Mouse (Mus musculus) adrenal gland, adult 2 months (tissue): ENCODE results near the gene Zbtb4. TPM values are rescaled to one million over a fixed set of nuclear protein-coding genes. Genes with fewer than 3 reads are reported as not detected.

Experiments used
- DNase-seq: peaks from one replicate; pipeline ENCODE4 v3.0.0; 2021
- polyA plus RNA-seq: library from polyadenylated mRNA; depleted of rRNA; stranded (reverse); fragments of >200 nt; gene quantifications from 2 replicates; pipeline ENCODE4 v1.2.3, GENCODE M21; 2012
- total RNA-seq, 2 experiments: library from RNA; stranded (reverse); gene quantifications; 2 replicates each; pipeline ENCODE4 v1.2.3; 2021

The Zbtb4 gene
- total and polyA plus RNA-seq, 3 experiments, result 47.3 to 74.8 (median 73.6) TPM

- no peak for DNase-seq
These were observed 2.2 kb upstream of the Zbtb4 start for GRCm38 (mm10) chr11:69763551-69763950.

GRCm38 (mm10) chr11:69766126-69766609, 456 bp downstream of the Zbtb4 start:
- DNase-seq, result peak; percentile 88

DNA sequence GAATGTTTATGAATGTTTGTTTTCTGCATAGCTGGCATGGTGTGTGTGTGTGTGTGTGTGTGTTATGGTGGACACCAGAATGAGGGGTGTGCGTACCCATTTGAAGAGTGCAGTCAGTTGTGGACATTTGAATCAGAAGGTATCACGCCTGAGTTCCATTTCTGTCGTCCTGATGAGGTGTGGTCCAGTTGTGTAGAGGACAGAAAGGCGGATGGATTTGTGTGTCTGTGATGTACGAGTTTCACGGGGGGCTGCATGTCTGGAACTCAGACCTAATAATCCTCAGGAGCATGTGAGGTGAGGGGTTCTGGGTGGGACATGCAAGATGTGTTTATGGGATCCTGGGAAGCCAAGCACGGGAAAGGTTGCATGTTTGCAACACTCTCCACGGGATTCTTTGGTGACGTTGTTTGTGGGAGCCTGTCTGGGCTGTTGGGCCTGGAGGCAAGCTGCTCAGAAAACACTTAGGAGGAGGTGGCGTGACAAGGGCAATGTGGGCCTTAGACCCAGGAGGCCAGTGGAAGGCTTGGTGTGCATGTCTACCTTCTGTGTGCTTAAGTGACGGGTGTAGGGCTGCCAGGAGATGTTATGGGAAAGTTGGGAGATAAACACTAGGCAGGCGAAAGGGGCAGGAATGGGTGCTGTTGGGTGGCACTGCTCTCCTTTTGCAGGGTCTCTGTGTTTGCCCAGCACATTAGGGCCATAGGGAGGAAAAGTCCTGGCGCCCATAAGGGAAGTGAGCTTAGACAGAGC, 1.3 kb downstream of the Zbtb4 start:
- no peak for DNase-seq

GRCm38 (mm10) chr11:69767625-69767909, 1.9 kb downstream of the Zbtb4 start:
- DNase-seq, result no peak

GRCm38 (mm10) chr11:69774961-69775360, 9.2 kb downstream of the Zbtb4 start:
- DNase-seq, result no peak

DNA sequence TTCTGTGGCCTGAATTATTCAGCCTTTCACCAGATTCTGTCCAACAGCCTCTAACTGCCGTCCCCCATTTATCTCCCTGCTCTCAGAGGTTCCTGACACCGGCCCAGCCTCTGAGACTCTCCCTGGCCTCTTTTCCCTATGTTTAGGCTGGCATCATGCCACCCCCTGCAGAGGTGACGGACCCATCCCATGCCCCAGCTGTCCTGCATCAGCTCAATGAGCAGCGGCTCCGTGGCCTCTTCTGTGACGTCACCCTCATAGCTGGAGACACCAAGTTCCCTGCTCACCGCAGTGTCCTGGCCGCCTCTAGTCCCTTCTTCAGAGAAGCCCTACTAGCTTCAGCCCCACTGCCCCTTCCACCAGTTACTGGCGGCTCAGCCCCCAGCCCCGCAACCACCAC, 10.0 kb downstream of the Zbtb4 start:
- DNase-seq, result no peak

DNA sequence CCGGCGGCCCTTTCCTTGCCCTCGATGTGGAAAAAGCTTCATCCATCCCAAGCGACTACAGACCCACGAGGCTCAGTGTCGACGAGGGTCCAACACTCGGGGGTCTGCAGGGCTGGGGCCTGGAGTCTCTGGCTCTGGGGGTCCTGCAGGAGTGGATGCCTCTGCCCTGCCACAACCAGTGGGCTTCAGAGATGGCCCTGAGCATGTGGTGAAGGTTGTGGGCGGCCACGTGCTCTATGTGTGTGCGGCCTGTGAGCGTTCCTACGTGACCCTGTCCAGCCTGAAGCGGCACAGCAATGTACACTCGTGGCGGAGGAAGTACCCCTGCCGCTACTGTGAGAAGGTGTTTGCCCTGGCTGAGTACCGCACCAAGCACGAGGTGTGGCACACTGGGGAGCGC, 10.8 kb downstream of the Zbtb4 start:
- no peak for DNase-seq

DNA sequence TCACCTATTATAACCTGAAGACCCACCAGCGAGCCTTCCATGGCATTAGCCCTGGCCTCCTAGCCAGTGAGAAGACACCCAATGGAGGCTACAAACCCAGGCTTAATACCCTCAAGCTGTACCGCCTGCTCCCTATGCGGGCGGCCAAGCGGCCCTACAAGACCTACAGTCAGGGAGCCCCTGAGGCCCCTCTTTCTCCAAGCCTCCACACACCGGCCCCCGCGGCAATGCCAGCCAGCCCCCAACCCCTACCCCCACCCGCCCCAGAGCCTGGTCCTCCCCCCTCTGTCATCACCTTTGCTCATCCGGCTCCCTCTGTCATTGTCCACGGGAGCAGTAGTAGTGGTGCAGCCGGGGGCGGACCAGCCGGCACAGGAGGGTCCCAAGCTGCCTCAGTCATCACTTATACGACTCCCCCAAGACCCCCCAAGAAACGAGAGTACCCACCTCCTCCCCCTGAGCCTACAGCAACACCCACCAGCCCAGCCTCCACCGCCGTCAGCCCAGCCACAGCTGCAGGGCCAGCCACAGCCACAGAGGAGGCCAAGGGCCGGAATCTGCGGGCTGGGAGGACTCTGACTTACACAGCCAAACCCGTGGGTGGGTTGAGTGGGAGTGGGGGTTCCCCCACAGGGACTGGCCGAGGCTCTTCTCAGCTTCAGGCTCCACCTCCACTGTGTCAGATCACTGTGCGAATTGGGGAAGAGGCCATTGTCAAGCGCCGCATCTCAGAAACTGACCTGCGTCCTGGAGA, 12.0 kb downstream of the Zbtb4 start:
- DNase-seq, result no peak

GRCm38 (mm10) chr11:69778258-69778982, 12.7 kb downstream of the Zbtb4 start:
- DNase-seq, result no peak

- DNase-seq, result no peak
These were observed 13.3 kb downstream of the Zbtb4 start for GRCm38 (mm10) chr11:69778985-69779384.

- DNase-seq, result no peak
These were observed 16.1 kb downstream of the Zbtb4 start for GRCm38 (mm10) chr11:69781828-69782227.

- DNase-seq, result peak; percentile 61
These were observed 19.1 kb downstream of the Zbtb4 start for GRCm38 (mm10) chr11:69784793-69785272.

- DNase-seq, result no peak
These were observed 21.6 kb downstream of the Zbtb4 start for GRCm38 (mm10) chr11:69787306-69787705.

DNA sequence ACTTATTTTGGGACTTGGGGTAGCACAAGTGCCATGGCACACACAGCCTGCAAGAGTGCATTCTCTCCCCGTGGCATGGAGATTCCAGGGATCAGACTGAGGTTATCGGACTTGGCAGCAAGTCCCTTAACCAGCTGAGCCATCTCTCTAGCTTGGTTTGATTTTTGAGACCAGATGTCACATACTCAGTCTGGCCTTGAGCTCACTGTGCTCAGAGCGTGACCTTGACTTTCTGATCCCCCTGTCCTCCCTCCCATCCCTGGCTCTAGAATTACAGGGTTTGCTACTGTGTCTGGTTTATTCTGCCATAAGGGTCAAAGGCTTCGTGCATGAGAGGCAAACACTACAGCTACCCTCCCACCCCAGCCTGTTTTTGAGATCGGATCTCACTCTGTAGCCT, 23.7 kb downstream of the Zbtb4 start:
- DNase-seq, result peak; percentile 71

DNA sequence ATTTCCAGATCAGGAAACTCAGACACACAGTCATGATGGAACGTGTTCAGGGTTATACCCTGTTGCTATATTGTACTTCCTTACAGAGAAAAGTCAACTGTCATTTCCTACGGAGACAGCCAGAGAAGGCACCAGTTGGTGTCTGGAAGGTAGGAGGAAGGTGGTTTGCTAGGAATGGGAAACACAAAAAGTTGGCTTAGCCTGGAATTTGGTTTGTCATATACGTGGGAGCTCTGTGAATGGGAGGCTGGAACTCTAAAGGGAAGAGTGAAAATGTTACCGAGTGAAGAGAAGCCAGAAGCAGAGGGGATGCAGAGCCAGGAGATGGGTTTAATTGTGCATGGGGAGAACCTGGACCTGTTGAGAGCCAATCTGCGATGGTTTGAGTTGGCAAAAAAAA, 25.7 kb downstream of the Zbtb4 start:
- DNase-seq, result no peak

DNA sequence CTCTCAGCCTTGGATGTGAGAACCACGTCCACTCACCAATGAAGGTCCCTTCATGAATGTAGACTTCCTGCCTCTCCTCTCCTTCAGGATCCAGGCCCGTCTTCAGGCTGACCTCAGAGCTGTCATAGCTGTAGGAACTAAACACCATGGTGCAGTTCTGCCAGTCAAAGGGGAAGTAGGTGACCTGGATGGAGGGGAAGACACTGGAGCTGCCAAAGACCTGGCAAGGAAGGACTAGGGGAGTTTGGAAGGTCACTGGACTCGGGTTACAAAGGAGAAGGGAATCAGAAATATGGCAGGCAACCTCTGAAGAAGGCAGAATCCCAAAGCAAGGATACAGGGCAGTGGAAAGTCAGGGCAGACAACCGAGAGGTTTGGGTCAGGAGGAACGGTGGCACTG, 27.7 kb downstream of the Zbtb4 start:
- DNase-seq, result no peak

DNA sequence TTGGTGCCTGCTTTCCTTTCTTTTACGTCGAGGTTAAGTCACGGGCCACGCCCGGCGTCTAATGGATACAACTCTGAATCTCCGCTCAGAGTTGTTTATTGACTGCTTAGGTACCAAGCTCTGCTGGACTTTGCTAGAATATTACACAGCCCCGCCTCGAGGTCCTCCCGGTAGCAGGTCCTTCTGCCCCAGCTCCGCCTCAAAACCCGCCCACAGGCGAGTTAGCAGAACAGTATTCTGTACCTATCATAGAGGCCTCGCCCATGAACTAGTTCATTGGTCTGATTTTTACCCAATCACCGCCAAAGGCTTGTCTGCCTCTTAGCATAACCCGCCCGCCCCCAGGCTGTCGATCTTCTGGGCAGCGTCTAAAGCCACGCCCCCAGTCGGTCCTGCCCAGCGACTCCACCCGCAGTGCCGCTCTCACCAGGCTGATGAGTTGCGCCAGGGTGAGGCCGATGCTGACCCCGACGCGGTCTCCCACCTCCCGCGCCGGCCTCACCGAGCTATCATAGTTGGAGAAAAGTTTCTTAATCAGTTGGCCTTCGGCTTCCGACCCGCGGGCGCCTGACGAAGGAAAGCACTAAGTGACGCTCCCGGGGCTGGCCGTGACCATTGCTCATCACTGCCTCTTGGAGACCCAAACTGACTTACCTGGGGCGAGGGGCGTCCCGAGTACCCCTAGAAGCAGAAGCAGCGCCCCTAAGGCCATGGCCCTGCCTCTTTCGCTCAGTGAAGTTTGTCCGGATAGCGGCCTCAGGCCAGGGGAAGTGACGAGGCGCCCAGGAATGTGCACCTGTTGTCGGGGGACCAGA, 29.7 kb downstream of the Zbtb4 start, which contains the start of gene Chrnb1:
TSS of gene Chrnb1 (minus strand) at position 776 of the 815 bp plus-strand sequence.
- peak; percentile 98 for DNase-seq

DNA sequence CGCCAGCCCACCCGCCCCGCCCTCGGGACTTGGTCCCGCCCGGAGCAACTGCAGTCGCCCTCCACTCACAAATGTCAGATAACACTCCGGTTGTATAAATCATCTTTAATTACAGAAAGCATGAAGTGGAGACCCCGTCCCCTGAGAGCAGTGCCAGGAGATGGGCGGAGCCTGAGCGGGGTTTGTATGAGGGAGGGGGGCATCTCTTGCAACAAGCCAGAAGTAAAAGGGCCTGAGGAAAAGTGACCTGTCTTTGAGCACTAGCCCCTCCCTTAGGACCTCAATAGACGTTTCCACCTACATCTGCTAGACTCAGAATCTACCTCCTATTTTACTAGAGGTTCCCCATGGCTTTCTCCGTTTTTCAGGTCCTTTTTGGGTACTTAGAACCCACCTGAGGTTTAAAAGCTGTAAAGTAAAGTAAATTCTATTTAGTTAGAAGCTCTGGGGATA, 30.3 kb downstream of the Zbtb4 start:
- no peak for DNase-seq

DNA sequence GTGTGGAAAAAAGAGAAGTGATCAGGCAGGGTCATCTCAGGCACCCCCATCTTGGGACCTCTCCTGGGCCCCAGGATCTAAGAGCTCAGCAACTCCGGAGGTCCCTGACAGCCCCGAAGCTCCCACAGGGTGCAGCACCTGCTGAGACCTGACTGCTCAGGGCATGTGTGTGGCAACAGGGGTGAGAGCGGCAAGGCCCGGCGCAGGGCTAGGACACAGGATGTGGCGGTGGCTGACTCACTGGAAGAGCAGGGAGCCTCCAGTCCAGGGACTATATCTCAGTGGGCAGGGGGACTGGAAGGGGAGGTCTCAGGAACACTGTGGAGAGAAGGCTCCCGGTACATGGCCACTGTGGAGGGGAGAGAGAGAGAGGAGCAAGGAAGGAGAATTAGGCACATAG, 32.2 kb downstream of the Zbtb4 start:
- no peak for DNase-seq

- no peak for DNase-seq
These were observed 33.9 kb downstream of the Zbtb4 start for GRCm38 (mm10) chr11:69799394-69800137.

DNA sequence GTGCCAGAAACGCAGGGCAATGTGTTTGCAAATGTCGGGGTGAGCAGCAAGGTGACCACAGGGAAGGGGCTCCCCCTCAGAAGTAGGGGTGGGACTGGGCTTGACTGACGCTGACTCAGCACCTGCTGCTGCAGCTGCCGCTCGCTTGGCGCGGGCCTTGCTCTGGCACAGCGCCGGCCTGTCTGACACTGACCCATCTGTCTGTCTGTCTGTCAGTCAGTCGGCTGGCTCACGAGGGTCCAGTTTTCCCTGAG, 34.4 kb downstream of the Zbtb4 start:
- DNase-seq, result no peak
